Mouse (Mus musculus): ENCODE data around the gene Qdpr.

DNA sequence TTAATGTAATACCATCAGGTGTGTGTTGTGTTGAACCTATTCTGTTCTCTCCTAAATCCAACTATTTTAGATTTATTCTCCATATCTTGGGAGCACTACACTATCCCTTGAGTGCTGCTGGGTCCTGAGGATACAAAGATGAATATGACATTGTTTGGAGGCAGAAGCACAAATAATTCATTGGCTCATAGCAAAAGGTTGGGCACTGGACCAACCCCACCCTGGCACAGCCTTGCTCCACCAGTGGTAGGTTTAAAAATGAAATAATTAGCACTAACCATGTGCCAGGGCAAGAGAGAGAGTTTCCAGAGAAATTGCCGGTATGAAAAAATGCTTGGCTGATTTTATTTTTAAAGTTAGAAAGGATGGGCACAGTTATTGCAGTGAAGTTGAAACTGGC, 23.5 kb upstream of the Qdpr start:
- TF ChIP-seq CTCF (IDR thresholded peaks at IDR 0.05; ENCODE audit: extremely low read depth, insufficient read length, insufficient replicate concordance, low read depth, low read length): no peak
- no peak for TF ChIP-seq POLR2A (IDR thresholded peaks at IDR 0.05; ENCODE audit: low read depth, low read length)
